Mouse (Mus musculus) v-Abl transformed pro-B cells (cell line): Measurements from ENCODE around the gene 9330182O14Rik.

Source experiments
- in situ Hi-C, 2 experiments: fragments of 400-800 bp; cut with MboI; formaldehyde crosslinking; loops; one replicate each; pipeline ENCODE4 v1.15.1; 2025; ENCODE audit not compliant: unreplicated experiment in 2 of 2

Gene 9330182O14Rik

GRCm38 (mm10) chr15:40187017-40187416, 52.9 kb downstream of the 9330182O14Rik start:
- in situ Hi-C loops, result no loop called here
